Mouse (Mus musculus): Measurements from ENCODE around the gene Hpse2. TPM values are rescaled to one million over a fixed set of nuclear protein-coding genes. Genes with fewer than 3 reads are reported as not detected.

Hpse2 gene
- polyA plus RNA-seq, 1 experiment: not detected

DNA sequence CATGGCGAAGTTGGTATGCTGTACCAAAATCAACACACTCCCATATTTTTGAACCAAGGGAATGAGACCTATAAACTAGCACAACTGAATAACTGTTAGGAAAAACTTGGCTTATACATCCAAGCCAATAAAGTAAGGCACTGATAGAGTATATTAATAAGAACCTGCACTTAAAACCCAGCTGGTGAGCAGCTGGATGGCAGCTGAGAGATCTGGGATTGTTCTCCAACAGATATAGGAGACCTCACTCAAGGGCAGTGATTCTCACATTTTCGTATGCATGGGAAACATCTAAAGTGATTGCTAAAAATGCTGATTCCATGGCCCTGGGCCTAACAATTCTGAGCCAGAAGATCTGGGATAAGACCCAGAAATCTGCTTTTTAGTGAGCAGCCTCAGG is 345.9 kb downstream of the Hpse2 start:
- TF ChIP-seq MYOD1 (IDR thresholded peaks at IDR 0.05; ENCODE audit: control insufficient read depth in 1 of 3, insufficient read length in 2 of 3, low read depth in 2 of 3) (no peak), TCF12 (IDR thresholded peaks at IDR 0.05; ENCODE audit: insufficient read depth, poor library complexity, severe bottlenecking) (no peak), TCF3 (IDR thresholded peaks at IDR 0.05; ENCODE audit: insufficient read length, low read depth) (no peak), POLR2A (IDR thresholded peaks at IDR 0.05; ENCODE audit: insufficient read length, low read depth) (no peak), MYOG (IDR thresholded peaks at IDR 0.05; ENCODE audit: control insufficient read depth in 1 of 3, insufficient read depth in 1 of 3, insufficient read length in 2 of 3, low read depth in 2 of 3) (no peak), USF1 (IDR thresholded peaks at IDR 0.05; ENCODE audit: low read depth) (no peak), E2F4 (IDR thresholded peaks at IDR 0.05; ENCODE audit: insufficient read depth) (no peak), MAX (IDR thresholded peaks at IDR 0.05; ENCODE audit: low read depth) (no peak), REST (IDR thresholded peaks at IDR 0.05; ENCODE audit: insufficient read depth, insufficient read length) (no peak), POLR2AphosphoS2 (IDR thresholded peaks at IDR 0.05; ENCODE audit: insufficient read length, low read depth) (no peak), SRF (IDR thresholded peaks at IDR 0.05; ENCODE audit: control insufficient read depth, insufficient read length, low read depth) (no peak), CEBPB (IDR thresholded peaks at IDR 0.05; ENCODE audit: insufficient read depth, poor library complexity, severe bottlenecking) (no peak)
- Histone ChIP-seq H3K4me3 (no peak overlapping the region), H3K79me2 (ENCODE audit: control insufficient read depth, insufficient read depth) (no peaks in the 10 kb centered on the region), H3ac (ENCODE audit: control insufficient read depth, insufficient read length) (no peak overlapping the region), H3K36me3 (ENCODE audit: control insufficient read depth, insufficient read depth) (no peaks in the 10 kb centered on the region), H3K4me2 (ENCODE audit: low read depth) (no peak overlapping the region), H3K27me3 (ENCODE audit: control insufficient read depth, insufficient read depth, insufficient read length) (no peaks in the 10 kb centered on the region)

DNA sequence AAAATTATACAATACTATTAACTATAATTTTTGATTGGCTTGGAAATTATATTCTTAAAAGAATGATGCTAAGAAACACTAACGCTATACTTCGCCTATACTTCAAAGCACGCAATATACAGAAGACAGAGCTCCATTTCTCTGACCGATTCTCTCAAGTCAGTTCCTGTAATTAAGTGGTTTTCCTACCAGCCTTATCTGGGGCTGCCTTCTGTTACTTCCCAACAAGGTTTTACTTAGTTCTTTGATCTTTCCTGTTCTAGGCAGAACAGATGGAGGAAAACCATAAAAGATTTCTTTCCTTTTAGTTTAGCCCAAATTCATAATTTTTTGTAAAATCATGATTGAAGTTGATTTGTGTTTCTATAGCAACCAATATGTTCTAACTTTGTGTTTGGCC is 351.8 kb downstream of the Hpse2 start:
- Histone ChIP-seq H3K36me3 (ENCODE audit: control insufficient read depth, insufficient read depth) (no peaks in the 10 kb centered on the region), H3ac (ENCODE audit: control insufficient read depth, insufficient read length) (no peak overlapping the region), H3K79me2 (ENCODE audit: control insufficient read depth, insufficient read depth) (no peaks in the 10 kb centered on the region), H3K27me3 (ENCODE audit: control insufficient read depth, insufficient read depth, insufficient read length) (no peaks in the 10 kb centered on the region), H3K4me2 (ENCODE audit: low read depth) (no peak overlapping the region), H3K4me3 (no peak overlapping the region)
- TF ChIP-seq TCF3 (IDR thresholded peaks at IDR 0.05; ENCODE audit: insufficient read length, low read depth) (no peak), CEBPB (IDR thresholded peaks at IDR 0.05; ENCODE audit: insufficient read depth, poor library complexity, severe bottlenecking) (no peak)

DNA sequence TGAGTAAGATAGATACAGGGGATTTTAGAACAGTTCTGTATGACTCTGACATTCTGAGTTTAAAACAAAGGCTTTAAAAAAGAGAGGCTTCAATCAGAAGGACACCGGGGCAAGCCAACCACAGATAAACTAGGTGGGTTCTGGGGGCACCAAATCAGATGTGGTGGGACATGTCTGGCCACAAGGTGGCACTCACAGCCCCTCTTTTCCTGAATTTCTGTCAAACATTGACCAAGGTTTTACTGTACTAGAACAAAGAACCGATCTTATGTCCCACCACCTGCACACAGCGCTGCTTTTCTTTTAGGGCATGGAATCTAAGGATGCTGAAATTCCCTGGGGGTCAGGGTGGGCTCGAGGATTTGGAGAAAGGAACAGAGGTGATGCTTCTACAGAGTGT is 360.9 kb downstream of the Hpse2 start:
- H3K27me3 ChIP-seq (ENCODE audit: control insufficient read depth, insufficient read depth, insufficient read length): no peaks in the 10 kb centered on the region
- H3K4me3 ChIP-seq: no peak overlapping the region
- H3K36me3 ChIP-seq (ENCODE audit: control insufficient read depth, insufficient read depth): no peaks in the 10 kb centered on the region
- no peak overlapping the region for H3K4me2 ChIP-seq (ENCODE audit: low read depth)
- no peak overlapping the region for H3ac ChIP-seq (ENCODE audit: control insufficient read depth, insufficient read length)
- H3K79me2 ChIP-seq (ENCODE audit: control insufficient read depth, insufficient read depth): no peaks in the 10 kb centered on the region
- no peak for TF ChIP-seq MAX (IDR thresholded peaks at IDR 0.05; ENCODE audit: low read depth)
- no peak for TF ChIP-seq POLR2AphosphoS2 (IDR thresholded peaks at IDR 0.05; ENCODE audit: insufficient read length, low read depth)
- no peak for TF ChIP-seq REST (IDR thresholded peaks at IDR 0.05; ENCODE audit: insufficient read depth, insufficient read length)
- TF ChIP-seq TCF3 (IDR thresholded peaks at IDR 0.05; ENCODE audit: insufficient read length, low read depth): no peak
- no peak for TF ChIP-seq TCF12 (IDR thresholded peaks at IDR 0.05; ENCODE audit: insufficient read depth, poor library complexity, severe bottlenecking)
- no peak for TF ChIP-seq CEBPB (IDR thresholded peaks at IDR 0.05; ENCODE audit: insufficient read depth, poor library complexity, severe bottlenecking)
- TF ChIP-seq MYOG (IDR thresholded peaks at IDR 0.05; ENCODE audit: control insufficient read depth in 1 of 3, insufficient read depth in 1 of 3, insufficient read length in 2 of 3, low read depth in 2 of 3): no peak
- no peak for TF ChIP-seq USF1 (IDR thresholded peaks at IDR 0.05; ENCODE audit: low read depth)
- TF ChIP-seq E2F4 (IDR thresholded peaks at IDR 0.05; ENCODE audit: insufficient read depth): no peak
- no peak for TF ChIP-seq SRF (IDR thresholded peaks at IDR 0.05; ENCODE audit: control insufficient read depth, insufficient read length, low read depth)
- no peak for TF ChIP-seq POLR2A (IDR thresholded peaks at IDR 0.05; ENCODE audit: insufficient read length, low read depth)
- no peak for TF ChIP-seq MYOD1 (IDR thresholded peaks at IDR 0.05; ENCODE audit: control insufficient read depth in 1 of 3, insufficient read length in 2 of 3, low read depth in 2 of 3)

DNA sequence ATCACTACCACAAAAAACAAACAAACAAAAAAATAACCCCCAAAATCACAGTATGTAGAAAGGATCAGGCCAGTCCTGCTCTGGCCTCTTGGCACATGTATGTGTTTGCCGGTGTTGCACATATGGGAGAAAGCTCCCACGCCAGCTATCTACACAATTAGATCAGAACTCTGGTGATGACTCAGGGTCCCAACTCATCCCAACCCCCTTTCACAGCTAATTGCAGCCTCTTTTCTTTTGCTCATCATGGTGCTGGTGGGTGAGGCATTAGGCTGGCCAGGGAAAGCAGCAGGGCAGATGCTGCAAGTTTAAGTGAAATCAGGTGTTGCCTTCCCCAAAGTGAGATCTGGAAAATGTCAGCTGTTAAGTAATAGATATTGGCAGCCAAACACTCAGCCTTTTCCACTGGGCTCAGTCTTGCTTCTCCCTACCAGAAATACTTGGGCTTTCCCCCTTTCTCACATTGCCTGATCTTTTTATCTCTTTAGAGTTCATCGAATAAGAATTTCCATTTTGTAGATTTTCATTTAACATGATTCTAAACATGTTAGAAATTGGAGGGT is 365.5 kb downstream of the Hpse2 start:
- Histone ChIP-seq H3ac (ENCODE audit: control insufficient read depth, insufficient read length) (no peak overlapping the region), H3K4me3 (no peak overlapping the region), H3K79me2 (ENCODE audit: control insufficient read depth, insufficient read depth) (no peaks in the 10 kb centered on the region), H3K36me3 (ENCODE audit: control insufficient read depth, insufficient read depth) (no peaks in the 10 kb centered on the region), H3K27me3 (ENCODE audit: control insufficient read depth, insufficient read depth, insufficient read length) (no peaks in the 10 kb centered on the region), H3K4me2 (ENCODE audit: low read depth) (no peak overlapping the region)
- TF ChIP-seq TCF3 (IDR thresholded peaks at IDR 0.05; ENCODE audit: insufficient read length, low read depth) (no peak), SRF (IDR thresholded peaks at IDR 0.05; ENCODE audit: control insufficient read depth, insufficient read length, low read depth) (no peak), TCF12 (IDR thresholded peaks at IDR 0.05; ENCODE audit: insufficient read depth, poor library complexity, severe bottlenecking) (no peak), MYOG (IDR thresholded peaks at IDR 0.05; ENCODE audit: control insufficient read depth in 1 of 3, insufficient read depth in 1 of 3, insufficient read length in 2 of 3, low read depth in 2 of 3) (no peak), POLR2A (IDR thresholded peaks at IDR 0.05; ENCODE audit: insufficient read length, low read depth) (no peak), USF1 (IDR thresholded peaks at IDR 0.05; ENCODE audit: low read depth) (no peak), MAX (IDR thresholded peaks at IDR 0.05; ENCODE audit: low read depth) (no peak), CEBPB (IDR thresholded peaks at IDR 0.05; ENCODE audit: insufficient read depth, poor library complexity, severe bottlenecking) (no peak), POLR2AphosphoS2 (IDR thresholded peaks at IDR 0.05; ENCODE audit: insufficient read length, low read depth) (no peak), MYOD1 (IDR thresholded peaks at IDR 0.05; ENCODE audit: control insufficient read depth in 1 of 3, insufficient read length in 2 of 3, low read depth in 2 of 3) (no peak), REST (IDR thresholded peaks at IDR 0.05; ENCODE audit: insufficient read depth, insufficient read length) (no peak), E2F4 (IDR thresholded peaks at IDR 0.05; ENCODE audit: insufficient read depth) (no peak)

DNA sequence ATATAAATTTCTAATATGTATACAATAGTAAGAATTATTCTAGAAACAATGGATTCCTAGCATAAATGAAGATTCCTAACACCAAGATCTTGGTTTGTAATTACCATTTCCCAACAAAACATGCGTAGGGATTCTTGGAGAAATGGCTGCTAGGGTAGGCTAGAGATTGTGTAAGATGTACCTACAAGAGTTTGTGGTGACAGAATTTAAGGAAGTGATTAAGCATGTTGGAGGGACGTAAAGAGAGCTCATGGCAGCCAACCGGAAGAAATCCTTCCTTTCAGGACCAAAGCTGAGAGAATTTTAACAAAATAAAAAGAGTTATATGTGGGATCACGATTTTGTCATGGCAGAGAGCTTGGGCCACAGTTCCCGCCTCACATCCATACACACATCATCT is 369.4 kb downstream of the Hpse2 start:
- H3K36me3 ChIP-seq (ENCODE audit: control insufficient read depth, insufficient read depth): no peaks in the 10 kb centered on the region
- TF ChIP-seq MYOD1 (IDR thresholded peaks at IDR 0.05; ENCODE audit: control insufficient read depth in 1 of 3, insufficient read length in 2 of 3, low read depth in 2 of 3) (no peak), SRF (IDR thresholded peaks at IDR 0.05; ENCODE audit: control insufficient read depth, insufficient read length, low read depth) (no peak), TCF3 (IDR thresholded peaks at IDR 0.05; ENCODE audit: insufficient read length, low read depth) (no peak), E2F4 (IDR thresholded peaks at IDR 0.05; ENCODE audit: insufficient read depth) (no peak), USF1 (IDR thresholded peaks at IDR 0.05; ENCODE audit: low read depth) (no peak), POLR2A (IDR thresholded peaks at IDR 0.05; ENCODE audit: insufficient read length, low read depth) (no peak), POLR2AphosphoS2 (IDR thresholded peaks at IDR 0.05; ENCODE audit: insufficient read length, low read depth) (no peak), MYOG (IDR thresholded peaks at IDR 0.05; ENCODE audit: control insufficient read depth in 1 of 3, insufficient read depth in 1 of 3, insufficient read length in 2 of 3, low read depth in 2 of 3) (no peak), REST (IDR thresholded peaks at IDR 0.05; ENCODE audit: insufficient read depth, insufficient read length) (no peak), MAX (IDR thresholded peaks at IDR 0.05; ENCODE audit: low read depth) (no peak), TCF12 (IDR thresholded peaks at IDR 0.05; ENCODE audit: insufficient read depth, poor library complexity, severe bottlenecking) (no peak), CEBPB (IDR thresholded peaks at IDR 0.05; ENCODE audit: insufficient read depth, poor library complexity, severe bottlenecking) (no peak)
- no peaks in the 10 kb centered on the region for H3K79me2 ChIP-seq (ENCODE audit: control insufficient read depth, insufficient read depth)
- no peak overlapping the region for H3K4me2 ChIP-seq (ENCODE audit: low read depth)
- no peak overlapping the region for H3ac ChIP-seq (ENCODE audit: control insufficient read depth, insufficient read length)
- no peak overlapping the region for H3K4me3 ChIP-seq
- H3K27me3 ChIP-seq (ENCODE audit: control insufficient read depth, insufficient read depth, insufficient read length): no peaks in the 10 kb centered on the region
